Mouse (Mus musculus): ENCODE data around the gene Cep78. TPM values are rescaled to one million over a fixed set of nuclear protein-coding genes. Genes with fewer than 3 reads are reported as not detected.

Gene Cep78
- polyA plus RNA-seq, 1 experiment from 2014 or later = 4.3 TPM

- H3K9me3 ChIP-seq (ENCODE audit: control insufficient read depth) = no peaks in the 10 kb centered on the region
- no peak overlapping the region for H3K9ac ChIP-seq (ENCODE audit: low read depth, low read length)
- ATAC-seq = no peak
- H3K4me2 ChIP-seq (replicated peaks; ENCODE audit: low read depth) = no peak overlapping the region
- 77% methylated on average over 11 of the region's 11 CpGs for WGBS
- no peaks in the 10 kb centered on the region for H3K4me1 ChIP-seq (replicated peaks; ENCODE audit: control insufficient read depth, insufficient read depth, low read length)
- no peak overlapping the region for H3K27ac ChIP-seq (ENCODE audit: low read depth, low read length)
- no peak overlapping the region for H3K4me3 ChIP-seq (ENCODE audit: low read depth, low read length)
- no peaks in the 10 kb centered on the region for H3K27me3 ChIP-seq (replicated peaks; ENCODE audit: control insufficient read depth, insufficient read depth, low read length)
- TF ChIP-seq CTCF (IDR thresholded peaks at IDR 0.05; ENCODE audit: low read depth) = no peak
- no peaks in the 10 kb centered on the region for H3K36me3 ChIP-seq (ENCODE audit: control insufficient read depth, insufficient read depth)
These were observed 42.2 kb downstream of the Cep78 start for GRCm38 (mm10) chr19:15942421-15943116.

GRCm38 (mm10) chr19:15941399-15941798 lies 43.4 kb downstream of the Cep78 start:
- Histone ChIP-seq H3K9ac (ENCODE audit: low read depth, low read length) (no peak overlapping the region), H3K27me3 (replicated peaks; ENCODE audit: control insufficient read depth, insufficient read depth, low read length) (no peaks in the 10 kb centered on the region), H3K36me3 (ENCODE audit: control insufficient read depth, insufficient read depth) (no peaks in the 10 kb centered on the region), H3K4me1 (replicated peaks; ENCODE audit: control insufficient read depth, insufficient read depth, low read length) (no peaks in the 10 kb centered on the region), H3K9me3 (ENCODE audit: control insufficient read depth) (no peaks in the 10 kb centered on the region), H3K4me3 (ENCODE audit: low read depth, low read length) (no peak overlapping the region), H3K4me2 (replicated peaks; ENCODE audit: low read depth) (no peak overlapping the region), H3K27ac (ENCODE audit: low read depth, low read length) (no peak overlapping the region)
- peak; percentile 75 for ATAC-seq
- WGBS = 41% methylated on average over 8 of the region's 8 CpGs
- no peak for TF ChIP-seq CTCF (IDR thresholded peaks at IDR 0.05; ENCODE audit: low read depth)

DNA sequence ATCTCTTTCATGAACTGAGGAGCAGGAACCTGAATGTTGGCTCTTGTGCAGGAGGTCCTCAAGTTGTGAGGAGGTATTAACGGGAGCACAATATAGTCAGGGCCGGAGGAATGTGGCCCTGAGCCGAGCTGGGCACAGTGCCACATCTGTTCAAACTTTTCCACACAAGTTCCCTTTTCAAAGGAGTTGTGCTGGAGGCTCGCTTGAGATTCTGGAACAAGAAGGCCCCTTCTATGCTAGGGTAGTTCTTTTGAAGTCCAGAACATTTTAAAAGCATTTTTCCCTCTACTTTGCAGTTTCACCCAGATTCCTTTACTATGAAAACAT lies 59.1 kb downstream of the Cep78 start:
- no peaks in the 10 kb centered on the region for H3K27me3 ChIP-seq (replicated peaks; ENCODE audit: control insufficient read depth, insufficient read depth, low read length)
- TF ChIP-seq CTCF (IDR thresholded peaks at IDR 0.05; ENCODE audit: low read depth) = no peak
- no peak overlapping the region for H3K9ac ChIP-seq (ENCODE audit: low read depth, low read length)
- 0 out of 2 replicates have a peak, but pooled peaks have one; percentile 13 for ATAC-seq
- peak overlapping the region; percentile 56; the same call in 1 of the 2 replicates for H3K4me3 ChIP-seq (ENCODE audit: low read depth, low read length)
- WGBS = 34% methylated on average over 4 of the region's 4 CpGs
- H3K4me2 ChIP-seq (replicated peaks; ENCODE audit: low read depth) = peak overlapping the region; percentile 94
- no peaks in the 10 kb centered on the region for H3K36me3 ChIP-seq (ENCODE audit: control insufficient read depth, insufficient read depth)
- no peak overlapping the region for H3K27ac ChIP-seq (ENCODE audit: low read depth, low read length)
- H3K9me3 ChIP-seq (ENCODE audit: control insufficient read depth) = no peaks in the 10 kb centered on the region
- H3K4me1 ChIP-seq (replicated peaks; ENCODE audit: control insufficient read depth, insufficient read depth, low read length) = peaks cover 7% of the 10 kb centered on the region; the same call in 1 of the 2 replicates

DNA sequence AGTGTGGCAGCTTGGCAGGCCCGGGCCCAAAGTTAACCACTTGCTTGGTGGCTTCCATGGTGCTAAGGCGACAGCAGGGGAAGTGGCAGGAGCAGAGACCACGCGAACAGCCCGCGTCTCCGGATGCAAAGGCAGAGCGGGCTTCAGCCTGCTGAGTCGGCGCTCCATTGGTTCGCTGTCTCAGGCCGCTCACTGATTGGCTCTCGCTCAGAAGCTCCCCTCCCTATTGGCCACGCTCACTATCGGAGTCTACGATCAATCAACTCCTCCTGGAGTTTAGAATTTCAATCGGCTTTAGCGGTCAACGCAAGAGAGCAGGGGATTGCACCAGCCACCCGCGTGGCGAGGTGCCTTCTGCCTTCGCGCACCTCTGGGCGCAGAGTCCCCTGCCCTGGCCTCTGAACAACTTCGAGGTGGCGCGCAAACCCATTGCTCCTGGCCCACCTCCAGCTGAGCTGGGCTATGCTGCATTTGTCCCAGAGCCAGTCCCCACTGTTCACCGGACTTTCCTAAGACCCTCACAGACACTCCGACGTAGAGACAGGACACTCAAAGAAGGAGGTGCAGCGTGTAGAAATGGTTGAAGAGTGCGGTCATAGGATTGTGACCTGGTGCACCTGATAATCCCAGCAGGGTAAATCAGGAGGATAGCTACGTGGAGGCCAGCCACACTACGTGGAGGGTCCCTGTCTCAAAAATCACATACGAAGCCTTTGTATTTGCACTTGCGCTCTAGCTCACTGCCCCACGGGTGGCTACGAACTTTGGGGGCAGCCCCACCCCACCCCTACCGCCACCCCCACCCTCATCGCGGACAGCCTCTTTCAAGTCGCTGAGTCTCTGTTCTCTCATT lies 59.7 kb downstream of the Cep78 start:
- peak overlapping the region; percentile 94 for H3K4me2 ChIP-seq (replicated peaks; ENCODE audit: low read depth)
- no peaks in the 10 kb centered on the region for H3K36me3 ChIP-seq (ENCODE audit: control insufficient read depth, insufficient read depth)
- ATAC-seq = peak; percentile 94
- WGBS = 3% methylated on average over 43 of the region's 43 CpGs
- peak overlapping the region; percentile 56 for H3K4me3 ChIP-seq (ENCODE audit: low read depth, low read length)
- H3K27ac ChIP-seq (ENCODE audit: low read depth, low read length) = no peak overlapping the region
- 0 out of 2 replicates have a peak overlapping the region, but pooled peaks have one; percentile 45 for H3K9ac ChIP-seq (ENCODE audit: low read depth, low read length)
- H3K27me3 ChIP-seq (replicated peaks; ENCODE audit: control insufficient read depth, insufficient read depth, low read length) = no peaks in the 10 kb centered on the region
- TF ChIP-seq CTCF (IDR thresholded peaks at IDR 0.05; ENCODE audit: low read depth) = no peak
- no peaks in the 10 kb centered on the region for H3K9me3 ChIP-seq (ENCODE audit: control insufficient read depth)
- H3K4me1 ChIP-seq (replicated peaks; ENCODE audit: control insufficient read depth, insufficient read depth, low read length) = peaks cover 7% of the 10 kb centered on the region; the same call in 1 of the 2 replicates

GRCm38 (mm10) chr19:15924181-15924865 lies 60.5 kb downstream of the Cep78 start:
- Histone ChIP-seq H3K9ac (ENCODE audit: low read depth, low read length) (peak overlapping the region; percentile 45; the same call in 1 of the 2 replicates), H3K27ac (ENCODE audit: low read depth, low read length) (no peak overlapping the region), H3K4me3 (ENCODE audit: low read depth, low read length) (peak overlapping the region; percentile 56), H3K27me3 (replicated peaks; ENCODE audit: control insufficient read depth, insufficient read depth, low read length) (no peaks in the 10 kb centered on the region), H3K36me3 (ENCODE audit: control insufficient read depth, insufficient read depth) (no peaks in the 10 kb centered on the region), H3K4me2 (replicated peaks; ENCODE audit: low read depth) (peak overlapping the region; percentile 94), H3K9me3 (ENCODE audit: control insufficient read depth) (no peaks in the 10 kb centered on the region), H3K4me1 (replicated peaks; ENCODE audit: control insufficient read depth, insufficient read depth, low read length) (peaks cover 7% of the 10 kb centered on the region; the same call in 1 of the 2 replicates)
- under 1% methylated on average over 46 of the region's 46 CpGs for WGBS
- ATAC-seq = peak; percentile 83
- peak; percentile 33 for TF ChIP-seq CTCF (IDR thresholded peaks at IDR 0.05; ENCODE audit: low read depth)

GRCm38 (mm10) chr19:15923426-15923825 lies 61.4 kb downstream of the Cep78 start:
- no peak overlapping the region for H3K9ac ChIP-seq (ENCODE audit: low read depth, low read length)
- H3K27ac ChIP-seq (ENCODE audit: low read depth, low read length) = no peak overlapping the region

More at GRCm38 (mm10) chr19:15923426-15923825, 61.4 kb downstream of the Cep78 start:
- WGBS = 23% methylated on average over 9 of the region's 9 CpGs
- no peak for TF ChIP-seq CTCF (IDR thresholded peaks at IDR 0.05; ENCODE audit: low read depth)
- no peak for ATAC-seq
- Histone ChIP-seq H3K27me3 (replicated peaks; ENCODE audit: control insufficient read depth, insufficient read depth, low read length) (no peaks in the 10 kb centered on the region), H3K4me1 (replicated peaks; ENCODE audit: control insufficient read depth, insufficient read depth, low read length) (peaks cover 7% of the 10 kb centered on the region; the same call in 1 of the 2 replicates), H3K9me3 (ENCODE audit: control insufficient read depth) (no peaks in the 10 kb centered on the region), H3K36me3 (ENCODE audit: control insufficient read depth, insufficient read depth) (no peaks in the 10 kb centered on the region), H3K4me2 (replicated peaks; ENCODE audit: low read depth) (peak overlapping the region; percentile 94), H3K4me3 (ENCODE audit: low read depth, low read length) (peak overlapping the region; percentile 56)
